Mouse (Mus musculus) kidney, adult 2 months (tissue): ENCODE results near the gene Mfsd4b1. TPM values are rescaled to one million over a fixed set of nuclear protein-coding genes. Genes with fewer than 3 reads are reported as not detected.

Experiments
- DNase-seq: peaks from one replicate; pipeline ENCODE4 v3.0.0; 2021
- H3K27ac ChIP-seq: fragments of 200-500 bp; 2 replicates; pipeline ENCODE4 v1.5.1; 2012; ENCODE audit warnings: low read depth, low read length, control low read depth, inconsistent platforms; ENCODE audit not compliant: insufficient read depth
- H3K27me3 ChIP-seq: fragments of 200-500 bp; replicated peaks from 2 replicates; pipeline ENCODE4 v1.6.1; 2012; ENCODE audit warnings: mild to moderate bottlenecking, moderate library complexity, low read length, inconsistent platforms; ENCODE audit not compliant: control insufficient read depth, insufficient read depth
- H3K36me3 ChIP-seq: fragments of 200-500 bp; 2 replicates; pipeline ENCODE4 v1.6.1; 2012; ENCODE audit warnings: mild to moderate bottlenecking, moderate library complexity, low read length, inconsistent platforms; ENCODE audit not compliant: control insufficient read depth, insufficient read depth
- H3K4me1 ChIP-seq: fragments of 200-500 bp; 2 replicates; pipeline ENCODE4 v1.6.1; 2011; ENCODE audit warnings: low read length; ENCODE audit not compliant: control insufficient read depth, insufficient read depth
- H3K4me3 ChIP-seq: fragments of 200-500 bp; 2 replicates; pipeline ENCODE4 v1.5.1; 2011; ENCODE audit warnings: mild to moderate bottlenecking, low read depth, low read length, control low read depth; ENCODE audit not compliant: insufficient read depth
- CTCF ChIP-seq: fragments of 200-500 bp; conservative IDR thresholded peaks from 2 replicates; pipeline ENCODE4 v1.5.1; 2011; ENCODE audit warnings: low read depth, mild to moderate bottlenecking, control low read depth, low read length, moderate library complexity, mixed read lengths; ENCODE audit not compliant: insufficient read depth, insufficient read length
- POLR2A ChIP-seq: fragments of 200-500 bp; IDR thresholded peaks from one replicate; pipeline ENCODE4 v1.6.1; 2011; ENCODE audit warnings: low read depth, low read length, control low read depth
- WGBS: fragments of 180-500 bp; shearing (Covaris S2); methylation state at CpG from one replicate; pipeline ENCODE4 v1.1.7; 2018; 5-methylcytosine and 5-hydroxymethylcytosine counted together
- polyA plus RNA-seq: library from polyadenylated mRNA; depleted of rRNA; stranded (reverse); fragments of >200 nt; gene quantifications from 2 replicates; pipeline ENCODE4 v1.2.3, GENCODE M21; 2012

Gene Mfsd4b1
- polyA plus RNA-seq, 1 experiment, result 81.5 TPM

- TF ChIP-seq POLR2A (no peak), CTCF (no peak)
- 94% methylated on average over 6 of the region's 6 CpGs for WGBS
- H3K27me3 ChIP-seq, result no peaks in the 10 kb centered on the region
- H3K27ac ChIP-seq, result no peak overlapping the region
- DNase-seq, result no peak
- H3K4me3 ChIP-seq, result no peak overlapping the region
- H3K4me1 ChIP-seq, result 0 out of 2 replicates have a peak, but pooled peaks cover 2% of the 10 kb centered on the region
- H3K36me3 ChIP-seq, result no peaks in the 10 kb centered on the region
These were observed 9.9 kb upstream of the Mfsd4b1 start for GRCm38 (mm10) chr10:40034956-40035355.

GRCm38 (mm10) chr10:40032897-40033296 is 7.8 kb upstream of the Mfsd4b1 start:
- no peaks in the 10 kb centered on the region for H3K27me3 ChIP-seq
- DNase-seq, result no peak
- H3K27ac ChIP-seq, result no peak overlapping the region
- no peaks in the 10 kb centered on the region for H3K36me3 ChIP-seq
- no peak overlapping the region for H3K4me3 ChIP-seq
- TF ChIP-seq CTCF, result no peak
- no peak for TF ChIP-seq POLR2A
- 0 out of 2 replicates have a peak, but pooled peaks cover 2% of the 10 kb centered on the region for H3K4me1 ChIP-seq
- 54% methylated on average over 2 of the region's 2 CpGs for WGBS

GRCm38 (mm10) chr10:40030716-40031115 is 5.6 kb upstream of the Mfsd4b1 start:
- Histone ChIP-seq H3K36me3 (no peaks in the 10 kb centered on the region), H3K4me1 (0 out of 2 replicates have a peak, but pooled peaks cover 2% of the 10 kb centered on the region), H3K27ac (no peak overlapping the region), H3K4me3 (no peak overlapping the region), H3K27me3 (no peaks in the 10 kb centered on the region)
- 84% methylated on average over 6 of the region's 6 CpGs for WGBS
- no peak for DNase-seq
- no peak for TF ChIP-seq POLR2A
- TF ChIP-seq CTCF, result no peak

GRCm38 (mm10) chr10:40029610-40030009 is 4.5 kb upstream of the Mfsd4b1 start:
- Histone ChIP-seq H3K27ac (no peak overlapping the region), H3K27me3 (no peaks in the 10 kb centered on the region), H3K4me1 (peaks cover 2% of the 10 kb centered on the region; the same call in 1 of the 2 replicates), H3K36me3 (no peaks in the 10 kb centered on the region), H3K4me3 (no peak overlapping the region)
- no peak for DNase-seq
- WGBS, result 84% methylated on average over 2 of the region's 2 CpGs
- no peak for TF ChIP-seq CTCF
- TF ChIP-seq POLR2A, result no peak

- H3K36me3 ChIP-seq, result no peaks in the 10 kb centered on the region
- WGBS, result 89% methylated on average over 8 of the region's 8 CpGs
- H3K4me3 ChIP-seq, result no peak overlapping the region
- TF ChIP-seq POLR2A (no peak), CTCF (no peak)
- H3K27me3 ChIP-seq, result no peaks in the 10 kb centered on the region
- no peak for DNase-seq
- H3K27ac ChIP-seq, result no peak overlapping the region
- peaks cover 4% of the 10 kb centered on the region; the same call in 1 of the 2 replicates for H3K4me1 ChIP-seq
These were observed 3.0 kb upstream of the Mfsd4b1 start for GRCm38 (mm10) chr10:40028091-40028490.

GRCm38 (mm10) chr10:40026546-40026945 is 1.5 kb upstream of the Mfsd4b1 start:
- Histone ChIP-seq H3K36me3 (no peaks in the 10 kb centered on the region), H3K27me3 (no peaks in the 10 kb centered on the region), H3K4me3 (no peak overlapping the region), H3K27ac (no peak overlapping the region), H3K4me1 (peaks cover 7% of the 10 kb centered on the region; the same call in 1 of the 2 replicates)
- TF ChIP-seq CTCF, result no peak
- no peak for TF ChIP-seq POLR2A
- DNase-seq, result no peak
- WGBS, result 88% methylated on average over 5 of the region's 5 CpGs

- Histone ChIP-seq H3K27ac (peak overlapping the region; percentile 3), H3K27me3 (no peaks in the 10 kb centered on the region), H3K4me1 (peaks cover 4% of the 10 kb centered on the region; the same call in 1 of the 2 replicates), H3K4me3 (peak overlapping the region; percentile 1; the same call in 1 of the 2 replicates), H3K36me3 (no peaks in the 10 kb centered on the region)
- TF ChIP-seq POLR2A (no peak), CTCF (no peak)
- no peak for DNase-seq
- 34% methylated on average over 8 of the region's 8 CpGs for WGBS
These were observed 492 bp upstream of the Mfsd4b1 start for GRCm38 (mm10) chr10:40025560-40025959.
